Mouse (Mus musculus) limb, embryonic 13.5 days (tissue): Measurements from ENCODE around the gene Trafd1. TPM values are rescaled to one million over a fixed set of nuclear protein-coding genes. Genes with fewer than 3 reads are reported as not detected.

Experiments used
- ATAC-seq: fragments of 200-750 bp; cut with Nextera tagmentation; 2 replicates; pipeline ENCODE4 v1.8.0; 2017; ENCODE audit warnings: low read depth, moderate number of reproducible peaks, moderate TSS enrichment; ENCODE audit not compliant: low FRiP score
- H3K27ac ChIP-seq: fragments of 300-500 bp; sonication (generic); 2 replicates; pipeline ENCODE4 v1.5.1; 2015; ENCODE audit warnings: inconsistent platforms, mild to moderate bottlenecking, moderate library complexity
- H3K27me3 ChIP-seq: fragments of 300-500 bp; sonication (generic); 2 replicates; pipeline ENCODE4 v1.6.1; 2015; ENCODE audit warnings: mild to moderate bottlenecking, inconsistent platforms
- H3K36me3 ChIP-seq: fragments of 300-500 bp; sonication (generic); 2 replicates; pipeline ENCODE4 v1.6.1; 2015; ENCODE audit warnings: inconsistent platforms, mild to moderate bottlenecking, moderate library complexity
- H3K4me1 ChIP-seq: fragments of 300-500 bp; sonication (generic); 2 replicates; pipeline ENCODE4 v1.6.1; 2015; ENCODE audit warnings: inconsistent platforms
- H3K4me2 ChIP-seq: fragments of 300-500 bp; sonication (generic); replicated peaks from 2 replicates; pipeline ENCODE4 v1.6.1; 2015; ENCODE audit warnings: inconsistent platforms, mild to moderate bottlenecking, moderate library complexity
- H3K4me3 ChIP-seq: fragments of 300-500 bp; sonication (generic); 2 replicates; pipeline ENCODE4 v1.5.1; 2015; ENCODE audit warnings: moderate library complexity, mild to moderate bottlenecking, inconsistent platforms
- H3K9ac ChIP-seq: fragments of 300-500 bp; sonication (generic); 2 replicates; pipeline ENCODE4 v1.6.1; 2015; ENCODE audit warnings: mild to moderate bottlenecking, inconsistent platforms
- H3K9me3 ChIP-seq: fragments of 300-500 bp; sonication (generic); 2 replicates; pipeline ENCODE4 v1.6.1; 2016; ENCODE audit warnings: inconsistent platforms
- WGBS: fragments of 180-500 bp; shearing (Covaris S2); methylation state at CpG from one replicate; pipeline ENCODE4 v1.1.7; 2015; 5-methylcytosine and 5-hydroxymethylcytosine counted together
- polyA plus RNA-seq: library from polyadenylated mRNA; unstranded; fragments of >200 nt; fragmentation: Nextera tagmentation; extraction: Ambion mirVana; gene quantifications from 2 replicates; pipeline ENCODE4 v1.2.1, GENCODE M21; 2015

Gene Trafd1
- 78.5 and 78.9 TPM in 2 replicates for polyA plus RNA-seq

DNA sequence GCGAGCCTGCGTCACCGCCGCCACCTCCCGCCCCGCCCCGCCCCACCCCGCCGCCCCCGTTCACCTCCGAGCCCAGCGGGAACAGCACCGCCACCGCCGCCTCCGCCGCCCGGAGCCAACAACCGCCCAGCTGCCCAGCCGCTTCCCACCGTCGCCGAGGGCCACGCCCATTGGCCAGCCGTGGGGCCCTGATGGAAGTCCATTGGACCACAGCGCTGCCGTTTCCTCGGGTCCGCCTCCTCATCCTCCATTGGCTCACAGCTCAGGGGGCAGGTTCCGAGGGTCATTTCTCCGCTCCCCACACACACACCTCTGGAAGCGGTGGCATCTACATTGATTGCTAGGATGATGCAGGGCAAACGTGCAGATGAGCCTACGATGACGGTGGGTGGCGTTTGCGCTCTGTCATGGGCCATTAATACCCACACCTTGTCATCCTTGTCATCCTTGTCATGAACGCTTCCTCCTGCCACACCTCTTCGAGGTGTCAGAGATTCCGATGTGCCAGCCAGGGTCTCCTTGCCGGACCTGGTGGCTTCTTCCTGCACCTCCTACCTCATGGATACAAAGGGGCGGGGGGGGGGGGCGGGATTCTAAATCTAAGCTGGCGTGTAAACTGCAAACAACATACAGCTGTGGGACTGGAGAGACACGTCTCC, at the start of gene Trafd1:
Trafd1 (minus strand) TSS at position 172 of the 659 bp plus-strand sequence.
- Histone ChIP-seq H3K27ac (peak within 1 kb of the TSS; percentile 85), H3K4me1 (peaks cover 27% of the 10 kb centered on the region), H3K9ac (peak within 1 kb of the TSS; percentile 81), H3K36me3 (peaks cover 27% of the 10 kb centered on the region), H3K27me3 (0 out of 2 replicates have a peak, but pooled peaks cover 5% of the 10 kb centered on the region), H3K4me3 (peak within 1 kb of the TSS; percentile 80), H3K4me2 (peak within 1 kb of the TSS; percentile 76), H3K9me3 (peaks cover 7% of the 10 kb centered on the region)
- WGBS: 0% methylated on average over 31 of the region's 45 CpGs
- ATAC-seq: peak; percentile 95

DNA sequence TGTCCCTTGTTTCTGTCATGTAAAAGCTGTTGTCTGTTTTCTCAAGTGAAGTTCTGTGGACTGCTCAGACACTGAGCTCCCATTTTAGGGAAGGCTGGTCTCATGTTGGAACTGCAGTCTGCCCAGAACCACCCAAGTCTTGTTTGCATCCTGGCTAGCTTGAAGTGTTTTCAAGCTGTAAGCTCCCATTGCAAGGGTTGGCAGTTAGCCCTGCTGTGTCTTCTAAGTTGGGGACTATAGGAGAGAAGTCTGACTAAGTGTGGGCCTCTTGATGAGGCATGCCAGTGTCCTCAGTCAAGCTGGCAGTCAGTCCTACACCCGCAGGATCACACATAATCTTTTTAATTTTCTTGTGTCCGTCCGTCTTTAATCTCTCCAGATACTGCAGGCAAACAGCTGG, 43.5 kb upstream of the Trafd1 start:
- Histone ChIP-seq H3K27ac (no peak overlapping the region), H3K27me3 (no peaks in the 10 kb centered on the region), H3K36me3 (peaks cover 99% of the 10 kb centered on the region), H3K9me3 (no peaks in the 10 kb centered on the region), H3K9ac (no peak overlapping the region), H3K4me1 (no peaks in the 10 kb centered on the region), H3K4me2 (no peak overlapping the region), H3K4me3 (no peak overlapping the region)
- no peak for ATAC-seq
- 92% methylated on average over 3 of the region's 3 CpGs for WGBS

DNA sequence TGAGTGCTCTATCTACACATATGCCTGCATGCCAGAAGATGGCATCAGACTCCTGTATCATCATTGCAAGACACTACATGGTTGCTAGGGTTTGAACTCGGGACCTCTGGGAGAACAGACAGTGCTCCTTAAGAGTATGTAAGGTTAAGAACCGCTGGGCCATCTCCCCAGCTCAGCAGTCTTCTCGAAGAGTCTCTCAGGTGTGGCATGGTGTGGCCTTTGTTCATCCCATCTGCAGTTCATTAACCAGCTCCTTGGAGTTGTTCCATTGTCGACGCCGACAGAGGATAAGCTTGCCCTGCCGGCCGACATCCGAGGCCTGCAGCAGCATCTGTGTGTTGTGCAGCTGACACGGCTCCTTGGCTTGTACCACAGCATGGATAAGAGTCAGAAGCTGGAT, 37.9 kb upstream of the Trafd1 start:
- H3K36me3 ChIP-seq: peaks cover 98% of the 10 kb centered on the region
- WGBS: 75% methylated on average over 10 of the region's 10 CpGs
- ATAC-seq: no peak

DNA sequence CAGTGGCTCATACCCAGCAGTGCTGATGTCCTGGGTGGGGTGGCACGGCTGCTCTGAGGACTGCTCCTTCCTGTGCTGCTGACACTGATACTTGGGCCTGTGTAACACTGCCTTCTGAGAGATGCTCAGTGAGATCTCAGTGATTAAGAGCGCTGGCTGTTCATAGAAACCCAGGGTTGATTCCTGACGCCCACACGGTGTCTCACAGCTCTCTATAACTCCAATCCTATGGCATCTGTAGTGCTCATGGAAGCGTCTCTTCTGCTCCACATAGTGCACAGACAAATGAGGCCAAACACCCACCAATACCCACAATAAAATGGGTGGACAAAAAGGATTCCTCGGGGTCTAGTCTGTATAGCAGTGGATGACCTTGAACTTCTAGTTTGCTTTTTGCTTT, 37.4 kb upstream of the Trafd1 start:
- Histone ChIP-seq H3K9ac (no peak overlapping the region), H3K9me3 (no peaks in the 10 kb centered on the region)

More for the DNA sequence above, 37.9 kb upstream of the Trafd1 start:
- Histone ChIP-seq H3K4me3 (no peak overlapping the region), H3K27me3 (no peaks in the 10 kb centered on the region), H3K9ac (no peak overlapping the region), H3K27ac (no peak overlapping the region), H3K4me1 (no peaks in the 10 kb centered on the region), H3K4me2 (no peak overlapping the region), H3K9me3 (no peaks in the 10 kb centered on the region)

DNA sequence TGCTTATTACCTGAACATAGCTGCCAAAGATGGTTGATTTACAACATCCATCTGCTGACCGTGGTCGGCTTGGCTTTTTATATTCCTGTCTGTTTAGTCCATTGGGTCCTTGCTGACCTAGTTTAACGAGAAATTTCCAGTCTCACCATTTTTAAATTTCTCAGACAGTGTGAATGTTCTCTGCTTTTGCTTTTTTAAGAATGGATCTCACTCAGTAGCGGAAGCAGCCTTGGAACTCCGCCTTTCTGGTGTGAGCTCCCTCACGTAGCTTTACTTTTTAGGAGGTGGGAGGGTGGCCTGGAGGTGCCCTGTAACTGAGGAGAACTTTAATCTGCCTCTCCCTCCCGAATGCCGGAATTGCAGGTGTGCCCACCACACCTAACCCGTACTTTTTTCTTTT, 35.3 kb upstream of the Trafd1 start:
- no peak for ATAC-seq

More for the DNA sequence above, 37.4 kb upstream of the Trafd1 start:
- 96% methylated on average over 6 of the region's 6 CpGs for WGBS
- H3K4me3 ChIP-seq: no peak overlapping the region
- no peak for ATAC-seq
- no peaks in the 10 kb centered on the region for H3K4me1 ChIP-seq
- H3K27me3 ChIP-seq: no peaks in the 10 kb centered on the region
- peaks cover 98% of the 10 kb centered on the region for H3K36me3 ChIP-seq
- H3K4me2 ChIP-seq: no peak overlapping the region
- H3K27ac ChIP-seq: no peak overlapping the region

DNA sequence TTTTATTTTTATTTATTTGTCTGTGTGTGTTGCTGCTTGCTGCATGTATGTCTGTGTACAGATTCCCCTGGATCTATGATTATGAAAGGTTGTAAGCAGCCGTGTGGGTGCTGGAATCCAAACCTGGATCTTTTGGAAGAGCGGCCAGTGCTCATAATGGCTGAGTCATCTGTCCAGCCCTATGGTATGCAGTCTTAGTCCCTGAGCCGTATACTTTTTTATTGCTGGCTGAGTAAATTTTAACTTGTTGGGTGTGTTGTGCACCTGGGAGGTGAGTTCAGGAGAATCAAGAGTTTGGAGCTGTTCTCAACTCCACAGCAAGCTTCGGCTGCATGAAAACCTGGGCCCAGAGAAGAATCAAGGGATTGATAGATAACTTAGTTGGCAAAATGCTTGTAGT, 25.5 kb upstream of the Trafd1 start:
- Histone ChIP-seq H3K4me2 (no peak overlapping the region), H3K4me3 (no peak overlapping the region), H3K27ac (no peak overlapping the region), H3K9ac (no peak overlapping the region), H3K9me3 (no peaks in the 10 kb centered on the region), H3K4me1 (no peaks in the 10 kb centered on the region), H3K36me3 (peaks cover 90% of the 10 kb centered on the region), H3K27me3 (no peaks in the 10 kb centered on the region)
- no peak for ATAC-seq
- 90% methylated on average over 4 of the region's 4 CpGs for WGBS

More for the DNA sequence above, 35.3 kb upstream of the Trafd1 start:
- peaks cover 98% of the 10 kb centered on the region for H3K36me3 ChIP-seq
- no peak overlapping the region for H3K4me3 ChIP-seq
- H3K9ac ChIP-seq: no peak overlapping the region
- 90% methylated on average over 9 of the region's 9 CpGs for whole genome bisulfite sequencing
- no peak overlapping the region for H3K4me2 ChIP-seq
- no peaks in the 10 kb centered on the region for H3K27me3 ChIP-seq
- no peaks in the 10 kb centered on the region for H3K4me1 ChIP-seq
- no peak overlapping the region for H3K27ac ChIP-seq
- H3K9me3 ChIP-seq: no peaks in the 10 kb centered on the region

DNA sequence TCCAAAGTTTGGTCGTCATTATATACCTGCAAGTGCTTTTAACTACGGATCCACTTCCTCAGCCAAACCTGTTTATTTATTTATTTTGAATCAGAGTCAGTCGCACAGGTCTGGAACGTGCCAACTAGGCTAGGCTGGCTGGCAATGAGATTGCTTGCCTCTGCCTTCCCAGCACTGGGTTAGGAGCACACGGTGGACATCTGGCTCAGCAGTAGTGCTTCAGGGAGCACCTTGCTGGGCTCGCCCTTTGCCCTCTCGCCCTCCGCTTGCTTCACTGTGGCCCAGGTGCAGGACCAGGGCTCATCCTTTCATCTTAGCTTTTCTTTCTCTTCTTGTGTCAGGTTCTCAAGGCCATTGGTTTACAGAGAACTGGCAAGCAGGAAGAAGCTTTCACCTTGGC, 22.4 kb upstream of the Trafd1 start:
- H3K36me3 ChIP-seq: peaks cover 74% of the 10 kb centered on the region
- H3K27ac ChIP-seq: no peak overlapping the region
- no peak overlapping the region for H3K4me3 ChIP-seq
- H3K9ac ChIP-seq: no peak overlapping the region
- no peaks in the 10 kb centered on the region for H3K4me1 ChIP-seq
- 87% methylated on average over 8 of the region's 8 CpGs for WGBS
- H3K9me3 ChIP-seq: no peaks in the 10 kb centered on the region
- no peak for ATAC-seq
- no peak overlapping the region for H3K4me2 ChIP-seq
- H3K27me3 ChIP-seq: no peaks in the 10 kb centered on the region

DNA sequence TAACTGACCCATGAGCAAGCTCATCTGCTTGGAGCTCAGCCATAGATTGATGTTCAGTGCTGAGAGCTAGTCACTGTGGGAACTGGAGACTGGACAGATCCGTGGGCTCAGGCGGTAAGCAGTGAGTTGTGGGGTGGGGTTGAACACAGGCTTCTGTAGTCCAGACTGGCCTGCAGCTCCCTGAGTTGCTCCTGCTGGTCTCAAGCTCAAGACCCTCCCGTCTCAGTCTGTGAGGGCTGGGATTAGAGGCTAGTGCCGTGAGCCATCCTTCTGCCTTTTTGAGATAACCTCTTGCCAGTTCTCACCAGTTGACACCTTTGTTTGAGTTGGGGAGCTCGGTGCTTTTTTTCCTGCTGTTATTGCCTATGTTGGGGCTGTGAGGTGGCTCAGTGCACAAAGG, 15.4 kb upstream of the Trafd1 start:
- H3K9me3 ChIP-seq: no peaks in the 10 kb centered on the region
- H3K27me3 ChIP-seq: no peaks in the 10 kb centered on the region
- no peak for ATAC-seq
- H3K4me1 ChIP-seq: peaks cover 17% of the 10 kb centered on the region
- H3K4me2 ChIP-seq: no peak overlapping the region
- H3K4me3 ChIP-seq: no peak overlapping the region
- H3K27ac ChIP-seq: no peak overlapping the region
- H3K9ac ChIP-seq: 0 out of 2 replicates have a peak overlapping the region, but pooled peaks have one; percentile 43
- WGBS: 90% methylated on average over 5 of the region's 5 CpGs
- peaks cover 24% of the 10 kb centered on the region for H3K36me3 ChIP-seq

DNA sequence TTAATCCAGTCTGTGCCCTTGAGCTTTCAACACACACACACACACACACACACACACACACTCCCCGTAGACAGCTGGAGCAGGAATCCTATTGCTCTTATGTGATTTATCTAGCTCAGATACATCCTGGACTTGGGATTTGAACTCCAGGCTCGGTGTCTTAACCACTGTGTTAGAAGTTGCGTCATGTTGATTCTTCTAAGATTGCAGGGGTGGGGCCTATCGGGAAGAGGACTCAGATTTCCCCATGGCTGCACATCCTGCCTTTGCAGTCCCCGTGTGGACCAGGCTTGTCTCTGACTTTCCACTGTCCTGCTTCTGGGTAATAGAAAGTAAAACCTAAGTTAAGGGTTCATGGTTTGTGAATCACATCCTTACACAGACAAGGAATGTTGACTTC, 14.6 kb upstream of the Trafd1 start:
- 72% methylated on average over 5 of the region's 5 CpGs for whole genome bisulfite sequencing
- H3K36me3 ChIP-seq: peaks cover 20% of the 10 kb centered on the region
- no peak overlapping the region for H3K27ac ChIP-seq
- H3K27me3 ChIP-seq: no peaks in the 10 kb centered on the region
- ATAC-seq: no peak
- H3K4me1 ChIP-seq: peaks cover 17% of the 10 kb centered on the region
- no peak overlapping the region for H3K4me2 ChIP-seq
- no peak overlapping the region for H3K9ac ChIP-seq
- H3K9me3 ChIP-seq: no peaks in the 10 kb centered on the region
- no peak overlapping the region for H3K4me3 ChIP-seq

DNA sequence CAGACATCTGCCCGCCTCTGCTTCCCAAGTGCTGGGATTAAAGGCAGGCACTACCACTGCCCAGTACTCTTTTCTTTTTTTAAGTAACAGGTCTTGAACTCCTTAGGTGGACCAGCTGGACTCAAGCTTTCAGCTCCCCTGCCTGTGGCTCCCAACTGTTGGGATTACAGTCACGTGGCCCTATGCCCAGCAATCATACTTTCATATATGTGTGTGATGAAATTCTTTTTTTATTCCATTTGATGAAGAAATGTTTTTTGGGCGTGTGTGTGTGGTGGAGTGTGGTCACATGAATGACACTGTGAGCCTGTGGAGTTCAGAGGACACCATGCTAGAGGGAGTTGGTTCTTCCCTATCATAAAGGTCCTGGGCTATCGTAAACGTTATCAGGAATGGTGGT, 14.1 kb upstream of the Trafd1 start:
- peak overlapping the region; percentile 89; the same call in 1 of the 2 replicates for H3K9ac ChIP-seq
- peaks cover 20% of the 10 kb centered on the region for H3K36me3 ChIP-seq
- no peak for ATAC-seq
- H3K27ac ChIP-seq: no peak overlapping the region
- WGBS: 88% methylated on average over 5 of the region's 5 CpGs
- H3K9me3 ChIP-seq: no peaks in the 10 kb centered on the region
- H3K27me3 ChIP-seq: no peaks in the 10 kb centered on the region
- peaks cover 17% of the 10 kb centered on the region for H3K4me1 ChIP-seq
- peak overlapping the region; percentile 89 for H3K4me2 ChIP-seq
- H3K4me3 ChIP-seq: peak overlapping the region; percentile 97; the same call in 1 of the 2 replicates

DNA sequence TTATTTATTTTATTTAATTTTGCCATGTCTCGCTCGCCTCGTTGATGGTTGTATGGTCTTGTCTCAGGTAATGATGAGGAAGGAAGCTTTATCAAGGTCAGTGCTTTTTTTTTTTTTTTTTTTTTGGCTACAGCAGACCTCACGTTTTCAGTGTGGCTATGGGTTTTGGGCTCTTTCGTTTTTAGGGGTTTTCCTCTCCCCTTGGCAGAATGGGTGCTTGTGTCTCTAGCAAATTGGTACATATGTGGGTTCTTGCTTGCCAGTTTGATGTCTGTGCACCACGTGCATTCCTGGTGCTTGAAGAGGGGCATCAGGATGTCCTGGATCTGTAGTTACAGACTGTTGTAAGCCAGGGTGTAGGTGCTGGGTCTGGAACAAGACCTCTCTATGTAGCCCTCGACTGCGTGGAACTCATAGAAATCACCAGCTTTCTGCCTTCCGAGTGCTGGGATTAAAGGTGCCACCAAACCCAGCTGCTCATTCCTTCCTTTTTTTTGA, 13.6 kb upstream of the Trafd1 start:
- Histone ChIP-seq H3K36me3 (peaks cover 20% of the 10 kb centered on the region), H3K27ac (no peak overlapping the region), H3K4me3 (peak overlapping the region; percentile 97), H3K4me1 (peaks cover 17% of the 10 kb centered on the region), H3K27me3 (no peaks in the 10 kb centered on the region), H3K4me2 (peak overlapping the region; percentile 89), H3K9me3 (no peaks in the 10 kb centered on the region), H3K9ac (peak overlapping the region; percentile 89)
- WGBS: 51% methylated on average over 9 of the region's 9 CpGs
- ATAC-seq: no peak

DNA sequence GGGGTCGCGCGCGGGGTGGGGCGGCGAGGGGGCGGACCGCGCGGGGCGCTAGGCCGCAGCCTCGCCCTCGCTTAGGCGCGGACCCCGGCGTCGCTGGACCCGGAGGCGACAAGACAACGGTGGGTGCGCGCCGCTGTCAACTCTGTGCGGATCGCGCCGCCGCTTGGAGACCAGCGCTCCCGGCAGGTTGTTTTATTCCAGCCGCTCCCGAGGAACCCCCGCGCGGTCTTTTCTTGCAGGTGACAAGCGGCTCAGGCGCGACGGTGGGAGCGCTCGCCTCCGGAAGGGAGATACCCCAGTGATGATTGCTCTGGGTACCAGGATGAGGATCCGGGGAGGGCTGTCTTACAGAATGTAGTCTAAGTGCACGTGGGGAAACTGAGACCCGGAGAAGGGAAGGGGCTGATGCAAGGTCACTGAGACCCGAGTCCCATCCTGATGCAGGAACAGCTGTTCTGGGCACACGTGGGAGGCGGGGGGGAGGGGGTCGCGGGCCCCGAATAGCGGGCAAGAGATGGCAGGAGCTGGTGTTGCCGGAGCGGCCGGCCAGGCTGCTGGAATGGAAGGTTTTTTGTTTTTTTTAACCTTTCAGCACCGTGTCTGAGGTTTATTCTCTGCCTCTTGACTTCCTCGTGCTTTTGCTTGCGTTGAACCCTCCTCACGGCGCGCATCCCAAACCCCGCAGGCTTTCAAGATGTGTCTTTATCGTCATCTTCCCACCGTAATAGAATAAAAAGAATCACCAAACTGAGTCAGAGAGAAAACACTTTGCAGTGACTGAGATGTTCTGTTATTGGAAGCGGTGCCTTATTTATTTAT, 12.9 kb upstream of the Trafd1 start:
- Histone ChIP-seq H3K4me3 (peak overlapping the region; percentile 97), H3K27me3 (no peaks in the 10 kb centered on the region), H3K4me1 (peaks cover 17% of the 10 kb centered on the region), H3K9me3 (no peaks in the 10 kb centered on the region), H3K36me3 (peaks cover 15% of the 10 kb centered on the region), H3K4me2 (peak overlapping the region; percentile 89), H3K9ac (peak overlapping the region; percentile 89), H3K27ac (peak overlapping the region; percentile 70)
- WGBS: 2% methylated on average over 66 of the region's 67 CpGs
- peak; percentile 74 for ATAC-seq
